Mouse (Mus musculus): ENCODE results near the gene Prdx1. TPM values are rescaled to one million over a fixed set of nuclear protein-coding genes. Genes with fewer than 3 reads are reported as not detected.

The Prdx1 gene
- total RNA-seq, 2 experiments from 2014 or later = 174 to 189 TPM

GRCm38 (mm10) chr4:116722230-116722629 is 36.9 kb downstream of the Prdx1 start:
- no peak for DNase-seq (ENCODE audit: low spot score in 2 of 2)

GRCm38 (mm10) chr4:116725444-116725843 is 40.1 kb downstream of the Prdx1 start:
- DNase-seq (ENCODE audit: low spot score in 2 of 2) = no peak

DNA sequence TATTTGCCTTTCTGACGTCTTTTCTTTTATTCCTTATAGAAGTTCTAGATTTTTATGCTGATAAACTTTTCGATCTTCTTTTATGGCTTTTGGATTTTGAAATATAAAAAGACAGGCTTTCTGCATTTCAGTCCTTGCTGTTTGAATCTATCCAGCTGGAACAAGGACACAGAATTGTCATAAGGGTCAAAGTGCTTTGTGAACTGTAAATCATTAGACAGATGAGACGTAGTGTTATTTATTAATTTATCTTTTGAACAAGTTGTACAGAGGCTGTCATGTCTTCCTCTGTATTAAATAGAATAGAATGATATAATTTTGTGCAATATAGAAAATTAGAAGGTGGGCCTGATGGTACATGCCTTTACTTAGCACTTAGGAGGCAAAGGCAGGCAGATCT is 42.1 kb downstream of the Prdx1 start:
- DNase-seq (ENCODE audit: low spot score in 2 of 2) = no peak

- no peak for DNase-seq (ENCODE audit: low spot score in 2 of 2)
Observed at GRCm38 (mm10) chr4:116729532-116729931, 44.2 kb downstream of the Prdx1 start.

GRCm38 (mm10) chr4:116731077-116731476 is 45.7 kb downstream of the Prdx1 start:
- DNase-seq (ENCODE audit: low spot score in 2 of 2) = no peak

- DNase-seq (ENCODE audit: low spot score in 2 of 2) = no peak
Observed at GRCm38 (mm10) chr4:116732355-116732754, 47.0 kb downstream of the Prdx1 start.

DNA sequence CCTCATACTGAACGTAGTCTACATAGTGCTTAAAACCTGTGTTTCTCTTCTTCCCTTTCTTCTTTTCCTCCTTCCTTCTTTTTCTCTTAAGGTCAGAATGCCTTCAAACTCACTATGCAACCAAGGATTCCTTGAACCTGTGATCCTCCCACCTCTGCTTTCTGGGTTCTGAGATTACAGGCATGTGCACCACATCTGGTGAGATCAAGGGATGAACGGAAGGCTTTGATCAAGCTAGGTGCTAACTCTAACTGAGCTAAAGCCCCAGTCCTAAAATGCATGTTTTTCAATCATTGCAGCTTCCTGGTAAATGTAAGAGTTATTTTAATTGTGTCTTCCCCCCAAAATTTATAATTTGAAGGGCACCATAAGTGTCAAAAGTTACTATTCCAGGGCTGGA is 49.7 kb downstream of the Prdx1 start:
- no peak for DNase-seq (ENCODE audit: low spot score in 2 of 2)

- no peak for DNase-seq (ENCODE audit: low spot score in 2 of 2)
Observed at GRCm38 (mm10) chr4:116738972-116739751, 53.8 kb downstream of the Prdx1 start.

- DNase-seq (ENCODE audit: low spot score in 2 of 2) = no peak
Observed at GRCm38 (mm10) chr4:116749750-116750149, 64.4 kb downstream of the Prdx1 start.

Other genes starting within 250 kb of the Prdx1 start
- 100 to 1,000 TPM; 110 to 133 TPM for gene Mast2, start 221.4 kb upstream of the Prdx1 start, total RNA-seq (2021)
- gene Ipp, start 178.0 kb upstream of the Prdx1 start, total RNA-seq (2021) = 10 to 100 TPM; 20.2 to 20.8 TPM
- gene Tmem69, start 129.6 kb upstream of the Prdx1 start, total RNA-seq (2021) = 10 to 100 TPM; 12.5 to 13.3 TPM
- gene Gpbp1l1, start 127.9 kb upstream of the Prdx1 start, total RNA-seq (2021) = 10 to 100 TPM; 28.7 to 33.2 TPM
- gene Ccdc17, start 88.9 kb upstream of the Prdx1 start, total RNA-seq (2021) = 1 to 10 TPM; 3.0 to 3.3 TPM
- gene Nasp, start 57.6 kb upstream of the Prdx1 start, total RNA-seq (2021) = 10 to 100 TPM; 74.0 to 74.6 TPM
- 100 to 1,000 TPM; 537 to 556 TPM for gene Akr1a1, start 33.9 kb upstream of the Prdx1 start, total RNA-seq (2021)
- 10 to 100 TPM; 17.3 to 20.7 TPM for gene Mmachc, start 22.9 kb downstream of the Prdx1 start, total RNA-seq (2021)
- 1 to 10 TPM; 2.7 to 3.2 TPM for gene Ccdc163, start 23.0 kb downstream of the Prdx1 start, total RNA-seq (2021)
- gene Tesk2, start 35.4 kb downstream of the Prdx1 start, total RNA-seq (2021) = 1 to 10 TPM; 2.9 to 3.8 TPM
- gene Toe1, start 122.1 kb downstream of the Prdx1 start, total RNA-seq (2021) = 10 to 100 TPM; 14.9 to 15.3 TPM
- 1 to 10 TPM; 2.1 to 2.9 TPM for gene Mutyh, start 122.2 kb downstream of the Prdx1 start, total RNA-seq (2021)
- gene Hpdl, start 136.2 kb downstream of the Prdx1 start, total RNA-seq (2021) = 1 to 10 TPM; 1.1 TPM
- 10 to 100 TPM; 12.2 to 14.0 TPM for gene Zswim5, start 191.8 kb downstream of the Prdx1 start, total RNA-seq (2021)

Data from layer of hippocampus, postnatal 10 days (tissue).